Mouse (Mus musculus) hindbrain, embryonic 16.5 days (tissue): ENCODE data around the gene Tmem243. TPM values are rescaled to one million over a fixed set of nuclear protein-coding genes. Genes with fewer than 3 reads are reported as not detected.

Source experiments
- ATAC-seq: fragments of 200-750 bp; cut with Nextera tagmentation; 2 replicates; pipeline ENCODE4 v1.8.0; 2017; ENCODE audit warnings: moderate TSS enrichment, moderate library complexity
- H3K27ac ChIP-seq: fragments of 300-500 bp; sonication (generic); 2 replicates; pipeline ENCODE4 v1.5.1; 2014; ENCODE audit warnings: low read depth, mild to moderate bottlenecking, control low read depth, low read length, moderate library complexity
- H3K27me3 ChIP-seq: fragments of 300-500 bp; sonication (generic); replicated peaks from 2 replicates; pipeline ENCODE4 v1.6.1; 2014; ENCODE audit warnings: low read length; ENCODE audit not compliant: control insufficient read depth, insufficient read depth
- H3K36me3 ChIP-seq: fragments of 300-500 bp; sonication (generic); 2 replicates; pipeline ENCODE4 v1.6.1; 2014; ENCODE audit warnings: mild to moderate bottlenecking, low read length, moderate library complexity, mixed read lengths; ENCODE audit not compliant: control insufficient read depth, insufficient read depth
- H3K4me1 ChIP-seq: fragments of 300-500 bp; sonication (generic); 2 replicates; pipeline ENCODE4 v1.6.1; 2014; ENCODE audit warnings: low read depth, low read length; ENCODE audit not compliant: control insufficient read depth, insufficient read depth
- H3K4me2 ChIP-seq: fragments of 300-500 bp; sonication (generic); 2 replicates; pipeline ENCODE4 v1.6.1; 2014; ENCODE audit warnings: mild to moderate bottlenecking, low read length, control low read depth, moderate library complexity
- H3K4me3 ChIP-seq: fragments of 300-500 bp; sonication (generic); 2 replicates; pipeline ENCODE4 v1.5.1; 2014; ENCODE audit warnings: mild to moderate bottlenecking, low read length, control low read depth, moderate library complexity
- H3K9ac ChIP-seq: fragments of 300-500 bp; sonication (generic); 2 replicates; pipeline ENCODE4 v1.6.1; 2014; ENCODE audit warnings: low read depth, mild to moderate bottlenecking, control low read depth, low read length, moderate library complexity
- H3K9me3 ChIP-seq: fragments of 300-500 bp; sonication (generic); 2 replicates; pipeline ENCODE4 v1.6.1; 2014; ENCODE audit warnings: mild to moderate bottlenecking, low read length, moderate library complexity; ENCODE audit not compliant: control insufficient read depth
- WGBS: fragments of 180-500 bp; shearing (Covaris S2); extraction: QIAGEN DNeasy Blood & Tissue Kit; methylation state at CpG from one replicate; pipeline ENCODE4 v1.1.7; 2014; 5-methylcytosine and 5-hydroxymethylcytosine counted together
- polyA plus RNA-seq: library from polyadenylated mRNA; unstranded; fragments of >200 nt; fragmentation: Nextera tagmentation; extraction: Ambion mirVana; gene quantifications from 2 replicates; pipeline ENCODE4 v1.2.1, GENCODE M21; 2015

Tmem243 gene
- 5.2 and 8.7 TPM in 2 replicates for polyA plus RNA-seq

GRCm38 (mm10) chr5:9100207-9100848 lies at the start of gene Tmem243:
Tmem243 (plus strand) TSS chr5:9100668.
- H3K9me3 ChIP-seq: peaks cover 4% of the 10 kb centered on the region; the same call in 1 of the 2 replicates
- peak within 1 kb of the TSS; percentile 67 for H3K27ac ChIP-seq

GRCm38 (mm10) chr5:9056020-9056660 lies 44.3 kb upstream of the Tmem243 start:
- H3K4me3 ChIP-seq: no peak overlapping the region
- no peak overlapping the region for H3K4me2 ChIP-seq
- H3K27me3 ChIP-seq: no peaks in the 10 kb centered on the region
- H3K9me3 ChIP-seq: no peaks in the 10 kb centered on the region
- H3K27ac ChIP-seq: no peak overlapping the region
- H3K9ac ChIP-seq: no peak overlapping the region
- no peaks in the 10 kb centered on the region for H3K4me1 ChIP-seq
- H3K36me3 ChIP-seq: no peaks in the 10 kb centered on the region
- ATAC-seq: peak; percentile 81
- 19% methylated on average over 3 of the region's 3 CpGs for WGBS

More at GRCm38 (mm10) chr5:9100207-9100848, at the start of gene Tmem243:
- H3K9ac ChIP-seq: peak within 1 kb of the TSS; percentile 81
- H3K4me1 ChIP-seq: peaks cover 5% of the 10 kb centered on the region
- peak within 1 kb of the TSS; percentile 76 for H3K4me2 ChIP-seq
- 1% methylated on average over 48 of the region's 59 CpGs for WGBS
- no peaks in the 10 kb centered on the region for H3K36me3 ChIP-seq
- H3K4me3 ChIP-seq: peak within 1 kb of the TSS; percentile 97
- peak; percentile 98 for ATAC-seq
- H3K27me3 ChIP-seq: no peaks in the 10 kb centered on the region

- 91% methylated on average over 5 of the region's 5 CpGs for WGBS
- no peaks in the 10 kb centered on the region for H3K27me3 ChIP-seq
- H3K9ac ChIP-seq: no peak overlapping the region
- H3K4me1 ChIP-seq: no peaks in the 10 kb centered on the region
- H3K36me3 ChIP-seq: no peaks in the 10 kb centered on the region
- H3K9me3 ChIP-seq: no peaks in the 10 kb centered on the region
- H3K4me2 ChIP-seq: no peak overlapping the region
- ATAC-seq: no peak
- H3K27ac ChIP-seq: no peak overlapping the region
- H3K4me3 ChIP-seq: no peak overlapping the region
These were observed 43.1 kb upstream of the Tmem243 start for GRCm38 (mm10) chr5:9057277-9057879.

- no peak for ATAC-seq
- no peaks in the 10 kb centered on the region for H3K36me3 ChIP-seq
- no peak overlapping the region for H3K4me2 ChIP-seq
- no peaks in the 10 kb centered on the region for H3K27me3 ChIP-seq
- no peaks in the 10 kb centered on the region for H3K4me1 ChIP-seq
- no peak overlapping the region for H3K9ac ChIP-seq
- H3K9me3 ChIP-seq: no peaks in the 10 kb centered on the region
- no peak overlapping the region for H3K27ac ChIP-seq
- H3K4me3 ChIP-seq: no peak overlapping the region
- 75% methylated on average over 6 of the region's 6 CpGs for WGBS
These were observed 41.0 kb upstream of the Tmem243 start for GRCm38 (mm10) chr5:9059303-9060023.

- H3K36me3 ChIP-seq: no peaks in the 10 kb centered on the region
- H3K27ac ChIP-seq: no peak overlapping the region
- H3K4me3 ChIP-seq: no peak overlapping the region
- H3K4me2 ChIP-seq: no peak overlapping the region
- no peak for ATAC-seq
- H3K4me1 ChIP-seq: no peaks in the 10 kb centered on the region
- H3K9me3 ChIP-seq: no peaks in the 10 kb centered on the region
- no peak overlapping the region for H3K9ac ChIP-seq
- H3K27me3 ChIP-seq: no peaks in the 10 kb centered on the region
- WGBS: 91% methylated on average over 14 of the region's 14 CpGs
These were observed 40.2 kb upstream of the Tmem243 start for GRCm38 (mm10) chr5:9060228-9060627.

- H3K4me3 ChIP-seq: no peak overlapping the region
- no peak for ATAC-seq
- H3K9me3 ChIP-seq: no peaks in the 10 kb centered on the region
- no peak overlapping the region for H3K27ac ChIP-seq
- no peak overlapping the region for H3K4me2 ChIP-seq
- no peaks in the 10 kb centered on the region for H3K27me3 ChIP-seq
- no peak overlapping the region for H3K9ac ChIP-seq
- H3K36me3 ChIP-seq: no peaks in the 10 kb centered on the region
- no peaks in the 10 kb centered on the region for H3K4me1 ChIP-seq
- WGBS: 92% methylated on average over 1 of the region's 1 CpGs
These were observed 36.3 kb upstream of the Tmem243 start for GRCm38 (mm10) chr5:9064217-9064616.

GRCm38 (mm10) chr5:9068886-9069285 lies 31.6 kb upstream of the Tmem243 start:
- Histone ChIP-seq H3K4me1 (no peaks in the 10 kb centered on the region), H3K27me3 (no peaks in the 10 kb centered on the region), H3K4me2 (no peak overlapping the region), H3K27ac (no peak overlapping the region), H3K36me3 (no peaks in the 10 kb centered on the region), H3K4me3 (no peak overlapping the region), H3K9me3 (no peaks in the 10 kb centered on the region), H3K9ac (no peak overlapping the region)
- 50% methylated on average over 2 of the region's 2 CpGs for WGBS
- peak; percentile 61; the same call in 1 of the 2 replicates for ATAC-seq

- Histone ChIP-seq H3K27me3 (no peaks in the 10 kb centered on the region), H3K9ac (no peak overlapping the region), H3K36me3 (no peaks in the 10 kb centered on the region), H3K27ac (no peak overlapping the region), H3K4me3 (no peak overlapping the region), H3K4me1 (no peaks in the 10 kb centered on the region), H3K9me3 (no peaks in the 10 kb centered on the region), H3K4me2 (no peak overlapping the region)
- WGBS: 79% methylated on average over 6 of the region's 6 CpGs
- no peak for ATAC-seq
These were observed 30.8 kb upstream of the Tmem243 start for GRCm38 (mm10) chr5:9069599-9070209.
